Comparison of ENCODE assay signal across 19 mouse cellular contexts in genomic region chr2:160701603-160702002, GRCm38 (mm10). TPM values are rescaled to one million over a fixed set of nuclear protein-coding genes. Genes with fewer than 3 reads are reported as not detected.
DNase-seq lines count a peak whose midpoint lies in the region; ATAC-seq lines count a peak whose summit lies in the region.
"Had no signal": no experiment of that assay in that cellular context is flagged by ENCODE, and none has a peak within 500 bp of the region (broad histone marks: within the 10 kb centered on the region; RNA-seq: fewer than 3 reads in every experiment).

No protein-coding gene starts in this region.

- DNase-seq in frontal cortex, postnatal 14 days (ENCODE audit: low spot score in 2 of 2) = no peak
- DNase-seq in 416B (ENCODE audit: low read depth) = peak; percentile 45
- peak; percentile 30 for DNase-seq in thymus, postnatal 14 days
- DNase-seq in ovary, postnatal 10 days (ENCODE audit: low spot score) = no peak
- DNase-seq in kidney, postnatal 10 days = no peak
- DNase-seq in embryo, embryonic 11 days = no peak
- DNase-seq: adrenal gland, postnatal 10 days; cerebellum, adult 8-10 months; cerebellum, postnatal 25 days; gastrocnemius, postnatal 10 days; heart, postnatal 4 days; kidney, adult 11 months; kidney, postnatal 36 days; liver, postnatal 0 days; right cerebral cortex, postnatal 25 days had no signal

- ATAC-seq in frontal cortex, adult (ENCODE audit: low TSS enrichment) = peak; percentile 67; the same call in 1 of the 2 replicates
- ATAC-seq in activated CD4-positive, CD25-positive, alpha-beta regulatory T cell, adult 4 months = peak; percentile 85
- ATAC-seq: forebrain, embryonic 16.5 days; liver, postnatal 0 days; midbrain, embryonic 13.5 days had no signal

RNA-seq across cellular contexts. Expression of gene Plcg1, which starts 29.5 kb away (rescaled TPM):
- polyA plus RNA-seq in activated CD4-positive, CD25-positive, alpha-beta regulatory T cell, adult 4 months (2017; shearing (Covaris generic)) = 10 to 100 TPM; 52.7 to 59.0 TPM

RNA-seq across cellular contexts. Expression of gene Top1, which starts 55.9 kb away (rescaled TPM):
- polyA plus RNA-seq in activated CD4-positive, CD25-positive, alpha-beta regulatory T cell, adult 4 months (2017; shearing (Covaris generic)) = 10 to 100 TPM; 74.7 to 77.4 TPM

Comparison
In these comparisons a context has a peak if more than half of its experiments do, and no peak if none do; other contexts are left out.
1. DNase-seq: peak in 416B (single experiment) and thymus, postnatal 14 days (single experiment); none in frontal cortex, postnatal 14 days (0 of 2), ovary, postnatal 10 days (single experiment), kidney, postnatal 10 days (single experiment) and embryo, embryonic 11 days (single experiment).